Mouse (Mus musculus) kidney, embryonic 14.5 days (tissue): ENCODE results near the gene Hoxd1. TPM values are rescaled to one million over a fixed set of nuclear protein-coding genes. Genes with fewer than 3 reads are reported as not detected.

Experiments
- ATAC-seq: fragments of 200-750 bp; cut with Nextera tagmentation; 2 replicates; pipeline ENCODE4 v1.8.0; 2017; ENCODE audit warnings: moderate number of reproducible peaks, mild to moderate bottlenecking, moderate TSS enrichment, moderate library complexity; ENCODE audit not compliant: low FRiP score, low TSS enrichment
- H3K27ac ChIP-seq: fragments of 300-500 bp; sonication (generic); 2 replicates; pipeline ENCODE4 v1.5.1; 2014; ENCODE audit warnings: low read depth, mild to moderate bottlenecking, low read length, moderate library complexity, mixed read lengths
- H3K27me3 ChIP-seq: fragments of 300-500 bp; sonication (generic); 2 replicates; pipeline ENCODE4 v1.6.1; 2014; ENCODE audit warnings: mild to moderate bottlenecking, low read length; ENCODE audit not compliant: control insufficient read depth, insufficient read depth
- H3K36me3 ChIP-seq: fragments of 300-500 bp; sonication (generic); 2 replicates; pipeline ENCODE4 v1.6.1; 2014; ENCODE audit warnings: low read length, mixed read lengths; ENCODE audit not compliant: control insufficient read depth, insufficient read depth
- H3K4me1 ChIP-seq: fragments of 300-500 bp; sonication (generic); 2 replicates; pipeline ENCODE4 v1.6.1; 2014; ENCODE audit warnings: low read length, mixed read lengths; ENCODE audit not compliant: control insufficient read depth, insufficient read depth
- H3K4me2 ChIP-seq: fragments of 300-500 bp; sonication (generic); replicated peaks from 2 replicates; pipeline ENCODE4 v1.6.1; 2014; ENCODE audit warnings: low read depth, mild to moderate bottlenecking, low read length
- H3K4me3 ChIP-seq: fragments of 300-500 bp; sonication (generic); 2 replicates; pipeline ENCODE4 v1.5.1; 2014; ENCODE audit warnings: mild to moderate bottlenecking, low read length
- H3K9ac ChIP-seq: fragments of 300-500 bp; sonication (generic); 2 replicates; pipeline ENCODE4 v1.6.1; 2014; ENCODE audit warnings: low read depth, mild to moderate bottlenecking, low read length, moderate library complexity
- H3K9me3 ChIP-seq: fragments of 300-500 bp; sonication (generic); 2 replicates; pipeline ENCODE4 v1.6.1; 2016; ENCODE audit warnings: low read length; ENCODE audit not compliant: control insufficient read depth
- WGBS: fragments of 180-500 bp; shearing (Covaris S2); extraction: QIAGEN DNeasy Blood & Tissue Kit; methylation state at CpG from one replicate; pipeline ENCODE4 v1.1.7; 2014; 5-methylcytosine and 5-hydroxymethylcytosine counted together
- polyA plus RNA-seq: library from polyadenylated mRNA; unstranded; fragments of >200 nt; fragmentation: Nextera tagmentation; extraction: Ambion mirVana; gene quantifications from 2 replicates; pipeline ENCODE4 v1.2.1, GENCODE M21; 2014

Gene Hoxd1
- polyA plus RNA-seq: 1.8 and 1.9 TPM in 2 replicates

- H3K27me3 ChIP-seq: peaks cover 28% of the 10 kb centered on the region
- peak; percentile 91 for ATAC-seq
- peak within 1 kb of the TSS; percentile 58; the same call in 1 of the 2 replicates for H3K9ac ChIP-seq
- H3K9me3 ChIP-seq: no peaks in the 10 kb centered on the region
- under 1% methylated on average over 54 of the region's 61 CpGs for WGBS
- no peak within 1 kb of the TSS for H3K27ac ChIP-seq
- H3K4me2 ChIP-seq: peak within 1 kb of the TSS; percentile 98
- H3K36me3 ChIP-seq: no peaks in the 10 kb centered on the region
- peaks cover 17% of the 10 kb centered on the region for H3K4me1 ChIP-seq
- H3K4me3 ChIP-seq: peak within 1 kb of the TSS; percentile 58
Measured at GRCm38 (mm10) chr2:74762522-74763244, at the start of gene Hoxd1. Gene Hoxd1, plus strand, starts transcription at chr2:74762980.

- 3% methylated on average over 19 of the region's 19 CpGs for WGBS
- Histone ChIP-seq H3K4me3 (peak overlapping the region; percentile 66), H3K27ac (peak overlapping the region; percentile 89), H3K9me3 (no peaks in the 10 kb centered on the region), H3K36me3 (no peaks in the 10 kb centered on the region), H3K27me3 (no peaks in the 10 kb centered on the region), H3K4me2 (peak overlapping the region; percentile 69), H3K9ac (peak overlapping the region; percentile 93), H3K4me1 (peaks cover 37% of the 10 kb centered on the region)
- ATAC-seq: no peak
Measured at GRCm38 (mm10) chr2:74713239-74714150, 49.3 kb upstream of the Hoxd1 start.

GRCm38 (mm10) chr2:74714156-74714789, 48.5 kb upstream of the Hoxd1 start:
- Histone ChIP-seq H3K9me3 (no peaks in the 10 kb centered on the region), H3K27me3 (no peaks in the 10 kb centered on the region), H3K36me3 (no peaks in the 10 kb centered on the region), H3K27ac (peak overlapping the region; percentile 89), H3K4me3 (peak overlapping the region; percentile 66), H3K9ac (peak overlapping the region; percentile 93), H3K4me1 (peaks cover 36% of the 10 kb centered on the region), H3K4me2 (peak overlapping the region; percentile 69)
- 2% methylated on average over 18 of the region's 18 CpGs for WGBS
- no peak for ATAC-seq

- H3K4me2 ChIP-seq: peak overlapping the region; percentile 69
- ATAC-seq: peak; percentile 74
- no peaks in the 10 kb centered on the region for H3K27me3 ChIP-seq
- peaks cover 36% of the 10 kb centered on the region for H3K4me1 ChIP-seq
- no peaks in the 10 kb centered on the region for H3K9me3 ChIP-seq
- H3K4me3 ChIP-seq: peak overlapping the region; percentile 66
- H3K36me3 ChIP-seq: no peaks in the 10 kb centered on the region
- H3K9ac ChIP-seq: peak overlapping the region; percentile 93
- H3K27ac ChIP-seq: peak overlapping the region; percentile 89
- WGBS: 2% methylated on average over 14 of the region's 14 CpGs
Measured at GRCm38 (mm10) chr2:74714881-74715280, 47.9 kb upstream of the Hoxd1 start.

- Histone ChIP-seq H3K9ac (peak overlapping the region; percentile 93; the same call in 1 of the 2 replicates), H3K27ac (peak overlapping the region; percentile 89; the same call in 1 of the 2 replicates), H3K4me1 (peaks cover 39% of the 10 kb centered on the region), H3K27me3 (no peaks in the 10 kb centered on the region), H3K4me2 (peak overlapping the region; percentile 69), H3K9me3 (no peaks in the 10 kb centered on the region), H3K36me3 (no peaks in the 10 kb centered on the region), H3K4me3 (peak overlapping the region; percentile 66)
- 2% methylated on average over 26 of the region's 26 CpGs for WGBS
- peak; percentile 63 for ATAC-seq
Measured at GRCm38 (mm10) chr2:74715504-74716241, 47.1 kb upstream of the Hoxd1 start.

- H3K36me3 ChIP-seq: no peaks in the 10 kb centered on the region; the same call in 1 of the 2 replicates
- H3K9ac ChIP-seq: no peak overlapping the region
- ATAC-seq: no peak
- no peaks in the 10 kb centered on the region for H3K27me3 ChIP-seq
- H3K4me3 ChIP-seq: no peak overlapping the region
- H3K4me2 ChIP-seq: no peak overlapping the region
- H3K9me3 ChIP-seq: no peaks in the 10 kb centered on the region
- H3K27ac ChIP-seq: no peak overlapping the region
- peaks cover 74% of the 10 kb centered on the region for H3K4me1 ChIP-seq
- 17% methylated on average over 2 of the region's 2 CpGs for WGBS
Measured at GRCm38 (mm10) chr2:74720384-74720783, 42.4 kb upstream of the Hoxd1 start.

GRCm38 (mm10) chr2:74720955-74721491, 41.8 kb upstream of the Hoxd1 start:
- Histone ChIP-seq H3K4me1 (peaks cover 77% of the 10 kb centered on the region), H3K9ac (peak overlapping the region; percentile 42), H3K27me3 (no peaks in the 10 kb centered on the region), H3K27ac (peak overlapping the region; percentile 73), H3K4me3 (peak overlapping the region; percentile 27; the same call in 1 of the 2 replicates), H3K4me2 (peak overlapping the region; percentile 68), H3K36me3 (peaks cover 4% of the 10 kb centered on the region; the same call in 1 of the 2 replicates), H3K9me3 (no peaks in the 10 kb centered on the region)
- no peak for ATAC-seq
- 18% methylated on average over 5 of the region's 5 CpGs for WGBS

- peaks cover 77% of the 10 kb centered on the region for H3K4me1 ChIP-seq
- peak overlapping the region; percentile 27; the same call in 1 of the 2 replicates for H3K4me3 ChIP-seq
- peak overlapping the region; percentile 73 for H3K27ac ChIP-seq
- peaks cover 6% of the 10 kb centered on the region; the same call in 1 of the 2 replicates for H3K36me3 ChIP-seq
- no peaks in the 10 kb centered on the region for H3K9me3 ChIP-seq
- peak overlapping the region; percentile 50; the same call in 1 of the 2 replicates for H3K9ac ChIP-seq
- no peaks in the 10 kb centered on the region for H3K27me3 ChIP-seq
- peak; percentile 40 for ATAC-seq
- 4% methylated on average over 6 of the region's 6 CpGs for WGBS
- H3K4me2 ChIP-seq: peak overlapping the region; percentile 68
Measured at GRCm38 (mm10) chr2:74721882-74722281, 40.9 kb upstream of the Hoxd1 start.
